Mouse (Mus musculus): Measurements from ENCODE around the gene Ifit1. TPM values are rescaled to one million over a fixed set of nuclear protein-coding genes. Genes with fewer than 3 reads are reported as not detected.

Gene Ifit1
- total RNA-seq, 2 experiments from 2014 or later, result 0.18 to 0.36 TPM

DNA sequence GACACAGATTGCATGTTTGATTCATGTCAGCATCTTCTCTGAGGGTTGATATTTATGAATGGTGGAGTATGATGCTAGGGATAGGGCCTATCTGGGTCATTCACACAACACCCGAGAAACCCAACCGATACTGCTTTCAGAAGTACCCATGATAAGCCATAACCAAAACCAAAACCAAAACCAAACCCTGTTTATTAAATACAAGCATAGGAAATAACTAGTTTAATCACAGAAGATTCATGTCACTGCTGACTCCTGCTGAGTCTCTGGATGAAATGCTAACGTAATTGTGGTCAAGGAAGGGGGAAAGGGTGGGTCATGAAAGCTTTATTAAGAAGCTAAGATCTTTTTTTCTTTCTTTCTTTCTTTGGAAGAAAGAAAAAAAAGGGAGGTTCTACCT is 9.6 kb downstream of the Ifit1 start:
- DNase-seq (ENCODE audit: low spot score in 2 of 2), result no peak
- intact Hi-C loops (cut with DNase I), result no loop called here

DNA sequence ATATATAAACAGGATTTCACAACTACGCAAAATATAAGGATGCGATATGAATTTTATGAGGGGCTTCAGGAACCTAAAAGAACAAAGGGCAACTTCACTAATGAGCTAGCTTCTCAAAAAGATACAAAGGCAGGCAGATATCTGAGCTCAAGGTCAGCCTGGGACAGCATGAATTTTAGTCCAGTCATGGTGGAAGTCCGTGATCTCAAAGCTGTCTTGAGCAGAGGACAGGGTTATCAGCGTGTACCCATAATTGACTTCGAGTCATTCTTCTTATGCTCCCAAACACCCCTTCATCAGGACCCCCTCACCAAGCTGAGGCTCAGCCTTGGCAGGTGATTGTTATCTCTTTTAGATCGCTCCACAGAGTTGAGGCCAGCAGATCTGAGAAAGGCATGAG is 10.3 kb downstream of the Ifit1 start:
- intact Hi-C loops (cut with DNase I), result no loop called here
- DNase-seq (ENCODE audit: low spot score in 2 of 2), result no peak

DNA sequence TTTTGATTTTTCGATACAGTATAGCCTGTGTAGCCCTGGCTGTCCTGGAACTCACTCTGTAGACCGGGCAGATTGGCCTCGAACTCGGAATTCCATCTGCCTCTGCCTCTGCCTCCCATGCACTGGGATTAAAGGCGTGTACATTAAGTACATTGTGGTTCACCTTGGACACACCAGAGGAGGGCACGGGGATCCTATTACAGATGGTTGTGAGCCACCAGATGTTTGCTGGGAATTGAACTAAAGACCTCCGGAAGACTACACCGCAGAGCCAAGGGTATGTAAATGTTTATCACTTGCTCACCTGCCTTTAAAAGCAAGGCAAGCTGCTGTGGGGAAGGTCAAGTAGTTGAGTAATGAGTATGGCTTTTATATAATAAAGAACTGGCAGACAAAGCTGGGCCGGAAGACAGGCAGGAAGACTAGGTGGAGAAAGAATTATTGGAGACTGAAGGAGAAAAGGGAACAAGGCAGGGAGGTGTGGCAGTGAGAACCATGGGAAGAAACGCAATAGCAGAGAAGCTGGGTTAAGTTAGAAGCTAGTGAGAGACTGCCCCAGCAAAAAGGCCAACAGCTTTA is 14.6 kb downstream of the Ifit1 start:
- no peak for DNase-seq (ENCODE audit: low spot score in 2 of 2)
- intact Hi-C loops (cut with DNase I), result no loop called here

DNA sequence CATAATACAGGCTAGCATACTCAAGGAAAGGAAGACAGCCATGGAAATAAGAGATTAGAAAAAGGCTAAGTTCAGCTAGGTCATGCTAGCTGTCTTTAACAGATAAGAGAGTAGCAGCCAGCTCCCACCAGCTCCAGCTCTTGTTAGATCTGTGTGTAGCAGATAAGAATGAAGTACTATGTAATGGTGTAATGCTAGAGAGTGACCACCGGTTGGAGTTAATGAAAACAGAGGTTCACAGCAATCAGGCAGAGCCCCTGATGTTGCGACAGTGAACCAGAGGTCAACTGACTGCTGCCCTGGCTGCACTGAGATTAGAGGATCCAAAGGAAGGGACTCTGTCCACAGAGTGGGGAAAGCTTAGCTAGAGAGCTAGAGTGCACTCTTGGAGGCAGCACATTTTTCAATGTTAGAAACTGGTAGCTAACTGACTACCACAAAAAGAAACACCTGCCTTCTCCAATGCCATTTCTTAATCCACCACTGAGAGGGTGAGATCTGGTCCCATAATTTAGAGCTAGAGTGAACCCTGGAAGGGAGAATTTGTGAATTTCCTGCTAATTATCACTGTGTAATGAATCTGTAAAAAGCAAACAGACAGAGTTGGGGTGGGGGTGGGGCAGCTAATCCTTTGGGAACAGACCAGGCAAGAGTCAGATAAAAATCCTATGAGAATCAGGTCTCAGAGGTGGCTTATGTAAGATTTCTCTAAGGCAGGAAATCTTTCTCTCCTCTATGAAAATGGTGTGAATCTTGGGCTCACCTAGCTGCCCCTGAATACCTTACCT is 16.0 kb downstream of the Ifit1 start:
- DNase-seq (ENCODE audit: low spot score in 2 of 2), result no peak
- intact Hi-C loops (cut with DNase I), result no loop called here

DNA sequence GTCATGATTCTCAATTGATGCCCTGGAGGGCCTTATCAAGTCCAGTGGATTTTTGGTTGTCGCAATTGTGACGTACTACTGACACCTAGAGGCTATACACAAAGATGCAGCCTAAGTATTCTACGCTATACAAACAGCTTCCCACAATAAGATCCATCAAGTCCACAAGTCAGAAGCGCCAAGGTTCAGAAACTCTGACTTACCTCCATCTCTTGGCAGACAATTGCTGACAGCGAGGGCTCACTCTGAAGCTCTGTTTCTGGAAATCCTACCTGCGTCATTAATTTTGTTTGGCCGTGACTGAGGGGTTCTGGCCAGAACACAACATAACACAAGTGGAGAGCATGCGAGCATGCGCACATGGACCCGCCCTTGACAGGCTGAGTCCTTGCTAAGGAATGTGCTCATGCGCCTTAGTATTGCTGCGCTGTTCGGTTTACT is 21.4 kb downstream of the Ifit1 start:
- peak; percentile 50 to 56 for DNase-seq (ENCODE audit: low spot score in 2 of 2)
- intact Hi-C loops (cut with DNase I), result loop anchor here (5.0 kb wide), 2 partner anchors 420 to 1275 kb away; no protein-coding TSS in a partner anchor

DNA sequence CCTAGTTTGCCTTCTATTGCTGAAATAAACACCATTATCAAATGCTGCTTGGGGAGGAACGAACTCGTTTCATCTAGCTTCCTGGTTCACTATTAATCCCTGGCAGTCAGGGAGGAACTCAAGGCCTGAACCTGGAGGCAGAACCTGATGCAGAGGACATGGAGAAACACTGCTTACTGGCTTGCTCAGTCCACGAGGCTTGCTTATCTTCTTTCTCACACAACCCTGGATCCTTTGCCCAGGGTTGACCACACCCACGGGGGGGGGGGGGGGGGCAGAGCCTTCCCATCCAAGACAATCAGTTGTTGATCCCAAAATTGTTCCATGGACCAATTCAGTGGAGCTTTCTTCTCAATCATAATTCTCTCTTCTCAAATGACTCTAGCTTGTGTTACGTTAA is 22.1 kb downstream of the Ifit1 start:
- no peak for DNase-seq (ENCODE audit: low spot score in 2 of 2)
- intact Hi-C loops (cut with DNase I), result loop anchor here (5.0 kb wide), 2 partner anchors 420 to 1275 kb away; no protein-coding TSS in a partner anchor

DNA sequence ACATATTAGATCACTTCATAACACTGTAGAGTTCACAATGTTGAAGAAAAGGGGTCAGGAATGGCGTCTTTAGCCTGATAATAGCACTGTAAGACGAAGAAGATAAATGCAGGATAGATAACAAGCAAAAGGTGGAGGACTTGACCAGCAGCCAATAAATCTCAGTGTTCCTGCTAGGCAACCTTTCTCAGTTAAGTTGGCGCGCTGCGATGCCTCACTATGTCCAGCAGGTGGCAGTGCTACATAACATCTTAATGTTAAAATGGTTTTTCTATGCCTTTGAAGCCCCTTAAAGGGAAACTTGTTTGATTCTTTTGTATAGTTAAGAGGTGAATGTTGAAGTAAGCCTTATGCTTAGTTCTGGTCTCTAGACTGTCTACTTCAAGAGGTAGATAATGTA is 25.5 kb downstream of the Ifit1 start:
- peak; percentile 84 to 85 for DNase-seq (ENCODE audit: low spot score in 2 of 2)
- intact Hi-C loops (cut with DNase I), result loop anchor here (2.0 kb wide), 1 partner anchor 107 kb away; no protein-coding TSS in a partner anchor

DNA sequence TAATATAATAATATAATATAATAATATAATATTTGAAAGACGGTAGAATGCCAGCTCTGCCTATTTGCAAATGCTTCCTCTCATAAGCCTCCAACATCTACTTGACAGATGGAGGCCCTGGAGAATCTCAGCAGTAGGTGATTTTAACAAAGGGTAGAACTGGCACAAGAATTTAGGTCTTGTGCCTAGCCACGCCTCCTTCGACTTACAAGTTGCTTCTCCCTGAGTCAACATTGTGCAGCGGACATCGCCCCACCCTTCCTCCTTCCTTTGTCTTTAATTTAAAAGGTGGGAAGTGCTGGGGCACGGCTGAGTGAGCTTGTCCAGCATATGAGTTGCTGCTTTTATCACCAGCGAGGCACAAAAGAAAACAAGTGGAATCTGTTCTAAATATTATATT is 32.8 kb downstream of the Ifit1 start:
- no peak for DNase-seq (ENCODE audit: low spot score in 2 of 2)
- intact Hi-C loops (cut with DNase I), result no loop called here

DNA sequence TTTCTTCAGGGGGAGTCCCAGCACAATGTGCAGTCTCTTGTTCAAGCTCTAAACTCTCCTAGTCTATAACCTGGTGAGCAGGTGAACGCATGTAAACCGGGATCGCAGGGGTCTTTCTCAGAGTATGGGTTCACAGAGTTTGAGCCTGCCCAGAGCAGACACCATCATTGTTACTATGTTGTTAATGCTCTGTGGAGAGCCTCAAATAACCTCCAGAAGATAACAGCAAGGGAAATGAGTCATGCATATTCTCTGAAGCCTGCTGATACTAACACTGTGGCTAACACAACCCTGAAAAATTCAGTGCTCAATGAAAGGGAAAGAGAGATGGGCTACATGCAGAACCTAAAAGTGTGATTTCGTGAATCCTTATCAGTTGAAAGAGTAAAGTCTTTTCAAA is 37.8 kb downstream of the Ifit1 start:
- intact Hi-C loops (cut with DNase I), result no loop called here

DNA sequence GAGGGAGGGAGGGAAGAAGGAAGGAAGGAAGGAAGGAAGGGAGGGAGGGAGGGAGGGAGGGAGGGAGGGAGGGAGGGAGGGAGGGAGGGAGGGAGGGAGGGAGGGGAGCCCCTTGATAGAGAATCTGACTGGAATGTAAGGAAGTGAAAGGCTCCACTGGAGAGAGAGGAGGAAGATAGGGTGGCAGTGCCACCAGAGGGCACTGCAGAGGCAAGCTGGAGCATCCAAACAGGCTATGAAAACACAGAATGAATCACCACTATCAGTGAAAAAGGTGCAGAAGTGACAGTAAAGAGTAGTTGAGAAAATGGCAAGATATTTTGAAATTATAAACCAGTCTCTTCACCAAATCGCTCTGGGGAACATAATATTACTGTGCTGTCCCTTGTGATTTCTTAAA is 44.2 kb downstream of the Ifit1 start:
- intact Hi-C loops (cut with DNase I), result loop anchor here (5.0 kb wide), 1 partner anchor 87 kb away; no protein-coding TSS in a partner anchor
- DNase-seq (ENCODE audit: low spot score in 2 of 2), result peak; percentile 43 to 55

More for the DNA sequence above, 37.8 kb downstream of the Ifit1 start:
- DNase-seq (ENCODE audit: low spot score in 2 of 2), result no peak

DNA sequence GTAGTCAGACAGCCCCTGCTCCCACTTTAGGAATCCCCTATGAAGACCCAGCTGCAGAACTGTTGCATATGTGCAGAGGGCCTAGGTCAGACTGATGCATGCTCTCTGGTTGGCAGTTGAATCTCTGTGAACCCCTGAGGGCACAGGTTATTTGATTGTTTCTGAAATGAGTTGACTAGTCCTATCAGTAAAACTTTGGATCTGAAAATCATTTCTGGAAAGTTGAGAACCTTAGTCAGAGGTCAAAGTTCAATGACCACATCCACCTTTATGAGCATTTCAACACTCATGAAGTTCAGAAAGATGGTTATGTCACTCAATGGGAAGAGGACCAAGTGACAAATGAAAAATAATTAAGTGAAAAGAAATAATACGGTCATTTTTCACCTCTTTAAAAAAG is 44.9 kb downstream of the Ifit1 start:
- intact Hi-C loops (cut with DNase I), result loop anchor here (5.0 kb wide), 1 partner anchor 87 kb away; no protein-coding TSS in a partner anchor
- DNase-seq (ENCODE audit: low spot score in 2 of 2), result no peak

DNA sequence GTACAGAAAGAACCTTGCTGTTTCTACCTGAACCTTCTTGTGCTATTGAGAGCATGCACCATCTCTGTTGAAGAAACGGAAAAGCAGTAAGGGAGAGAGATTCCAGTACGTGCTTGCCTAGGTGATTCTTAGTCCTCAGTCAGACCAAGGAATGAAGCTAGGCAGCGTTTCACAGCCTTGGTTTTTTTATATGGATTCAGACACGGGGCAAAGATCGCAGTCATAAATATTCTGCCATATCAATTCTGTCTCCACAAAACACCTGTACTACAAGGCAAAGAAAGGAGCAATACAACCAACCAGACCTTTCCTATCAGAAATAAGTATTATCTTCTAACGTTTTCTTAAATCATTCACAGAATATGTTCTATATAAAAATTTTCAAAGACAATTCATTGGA is 50.7 kb downstream of the Ifit1 start:
- intact Hi-C loops (cut with DNase I), result no loop called here
- no peak for DNase-seq (ENCODE audit: low spot score in 2 of 2)

DNA sequence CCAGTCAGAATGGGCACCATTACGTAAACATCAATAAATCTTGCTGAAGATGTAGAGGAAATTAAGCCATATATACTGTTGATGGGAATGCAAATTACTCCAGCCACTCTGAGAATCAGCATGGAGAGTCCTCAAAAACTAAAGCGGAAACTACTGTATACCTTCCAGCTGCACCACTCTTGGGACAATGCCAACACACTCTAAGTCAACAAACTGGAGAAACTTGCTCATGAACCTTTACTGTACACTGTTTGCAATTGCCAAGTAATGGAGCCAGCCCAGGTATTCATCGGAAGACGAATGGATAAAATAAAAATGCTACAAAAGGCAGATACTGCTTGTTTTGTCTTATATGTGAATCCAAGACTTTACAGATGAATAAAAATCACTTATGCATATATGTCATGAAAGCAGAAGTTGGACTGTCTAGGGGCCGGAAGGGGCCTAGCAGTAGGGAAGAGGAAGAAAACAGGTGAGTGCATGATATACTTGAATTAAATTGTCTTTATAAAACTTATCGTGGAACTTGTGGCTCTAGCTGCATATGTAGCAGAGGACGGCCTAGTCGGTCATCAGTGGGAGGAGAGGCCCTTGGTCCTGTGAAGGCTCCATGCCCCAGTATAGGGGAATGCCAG is 55.8 kb downstream of the Ifit1 start:
- intact Hi-C loops (cut with DNase I), result no loop called here
- no peak for DNase-seq (ENCODE audit: low spot score in 2 of 2)

DNA sequence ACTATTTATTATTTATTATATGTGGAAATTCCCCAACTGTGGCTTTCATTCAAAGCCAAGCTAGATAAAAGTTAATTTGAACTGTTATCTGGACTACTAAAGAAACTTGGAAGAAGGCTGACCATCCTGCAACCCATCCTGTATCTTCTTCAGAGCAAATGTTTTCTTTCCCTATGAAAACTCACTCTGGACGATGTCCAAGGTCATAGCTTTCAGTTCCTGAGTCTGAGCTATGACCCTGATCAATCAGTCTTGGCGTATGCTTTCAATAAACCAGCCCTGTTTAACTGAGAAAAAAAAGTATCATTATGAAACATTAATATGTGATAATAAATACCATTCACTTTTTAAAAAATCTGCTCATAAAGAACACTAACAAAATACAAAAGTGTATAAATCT is 56.8 kb downstream of the Ifit1 start:
- intact Hi-C loops (cut with DNase I), result no loop called here
- no peak for DNase-seq (ENCODE audit: low spot score in 2 of 2)

DNA sequence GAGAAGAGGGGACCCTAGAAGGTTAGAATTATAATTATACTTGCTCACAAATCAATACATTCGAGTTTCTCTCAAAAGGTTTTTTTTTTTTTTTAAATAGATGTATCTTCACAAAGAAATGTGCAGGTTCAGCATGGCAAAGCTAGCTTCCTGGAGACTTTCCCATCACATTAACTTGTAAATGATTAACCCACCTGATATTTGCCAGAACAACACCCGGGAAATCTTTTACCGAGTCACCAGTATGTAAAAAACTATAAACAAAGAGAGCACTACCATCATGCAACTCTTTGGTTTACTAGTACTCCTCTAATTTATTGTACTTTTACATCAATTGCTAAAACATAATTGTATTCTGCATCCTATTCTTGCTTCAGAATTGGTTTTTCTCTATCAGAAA is 57.8 kb downstream of the Ifit1 start:
- intact Hi-C loops (cut with DNase I), result no loop called here
- DNase-seq (ENCODE audit: low spot score in 2 of 2), result no peak

DNA sequence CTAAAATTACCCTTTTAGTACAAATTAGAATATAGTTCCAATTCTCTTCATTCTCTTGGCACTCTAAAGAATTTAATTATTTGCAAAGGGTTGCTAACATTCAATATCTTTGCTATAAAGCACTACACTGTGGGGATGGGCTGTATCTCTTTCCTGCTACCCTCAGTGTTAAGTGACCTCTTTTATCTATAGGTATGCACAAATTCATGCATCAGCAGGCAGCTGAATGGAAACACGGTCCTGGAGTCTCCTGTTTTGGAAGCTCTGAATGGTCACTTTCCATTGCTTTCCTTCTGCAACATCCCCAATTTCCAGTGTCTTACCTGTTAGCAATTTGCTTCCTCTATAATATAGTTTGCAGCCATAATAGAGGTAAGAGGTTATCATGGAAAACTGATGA is 58.2 kb downstream of the Ifit1 start:
- no peak for DNase-seq (ENCODE audit: low spot score in 2 of 2)
- intact Hi-C loops (cut with DNase I), result no loop called here

DNA sequence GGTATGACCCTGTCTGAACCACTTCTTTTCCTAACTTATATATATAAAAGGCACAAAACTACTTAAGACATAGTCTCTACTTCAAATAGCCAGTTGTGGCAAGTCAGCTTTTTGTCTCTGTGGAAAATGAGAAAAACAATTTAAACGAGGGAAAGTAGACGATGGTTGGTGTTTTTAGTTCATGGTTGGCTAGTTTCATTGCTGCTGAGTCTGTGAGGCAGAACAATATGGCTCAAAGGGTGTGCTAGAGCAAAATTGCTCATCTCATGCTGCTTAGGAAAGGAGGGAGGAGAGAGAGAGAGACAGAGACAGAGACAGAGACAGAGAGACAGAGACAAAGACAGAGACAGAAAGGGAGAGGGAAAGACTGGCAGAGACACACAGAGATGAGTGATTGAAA is 58.6 kb downstream of the Ifit1 start:
- no peak for DNase-seq (ENCODE audit: low spot score in 2 of 2)
- intact Hi-C loops (cut with DNase I), result no loop called here

Data from left cerebral cortex, postnatal 14 days (tissue).